Mouse (Mus musculus): Measurements from ENCODE around the gene Tssk6. TPM values are rescaled to one million over a fixed set of nuclear protein-coding genes. Genes with fewer than 3 reads are reported as not detected.

Gene Tssk6
- polyA plus RNA-seq, 1 experiment = 0.92 TPM

- no peak overlapping the region for H3K4me3 ChIP-seq
Measured at GRCm38 (mm10) chr8:69876967-69877366, 25.0 kb upstream of the Tssk6 start.

GRCm38 (mm10) chr8:69877396-69877795 lies 24.6 kb upstream of the Tssk6 start:
- Histone ChIP-seq H3K36me3 (ENCODE audit: control insufficient read depth, insufficient read depth) (no peaks in the 10 kb centered on the region), H3K79me2 (ENCODE audit: control insufficient read depth, insufficient read depth) (no peaks in the 10 kb centered on the region), H3K27me3 (ENCODE audit: control insufficient read depth, insufficient read depth, insufficient read length) (no peaks in the 10 kb centered on the region), H3ac (ENCODE audit: control insufficient read depth, insufficient read length) (no peak overlapping the region), H3K4me3 (no peak overlapping the region), H3K4me2 (ENCODE audit: low read depth) (no peak overlapping the region)
- no peak for TF ChIP-seq USF1 (IDR thresholded peaks at IDR 0.05; ENCODE audit: low read depth)
- TF ChIP-seq MYOD1 (IDR thresholded peaks at IDR 0.05; ENCODE audit: control insufficient read depth in 1 of 3, insufficient read length in 2 of 3, low read depth in 2 of 3) = peak in 2 of 3 experiments; percentile 52 to 54
- TF ChIP-seq MYOG (IDR thresholded peaks at IDR 0.05; ENCODE audit: control insufficient read depth in 1 of 3, insufficient read depth in 1 of 3, insufficient read length in 2 of 3, low read depth in 2 of 3) = peak in 2 of 3 experiments; percentile 26 to 64
- TF ChIP-seq CEBPB (IDR thresholded peaks at IDR 0.05; ENCODE audit: insufficient read depth, poor library complexity, severe bottlenecking) = no peak

More at GRCm38 (mm10) chr8:69876967-69877366, 25.0 kb upstream of the Tssk6 start:
- H3K27me3 ChIP-seq (ENCODE audit: control insufficient read depth, insufficient read depth, insufficient read length) = no peaks in the 10 kb centered on the region
- H3K4me2 ChIP-seq (ENCODE audit: low read depth) = no peak overlapping the region
- H3ac ChIP-seq (ENCODE audit: control insufficient read depth, insufficient read length) = no peak overlapping the region
- H3K36me3 ChIP-seq (ENCODE audit: control insufficient read depth, insufficient read depth) = no peaks in the 10 kb centered on the region
- no peaks in the 10 kb centered on the region for H3K79me2 ChIP-seq (ENCODE audit: control insufficient read depth, insufficient read depth)
- TF ChIP-seq CEBPB (IDR thresholded peaks at IDR 0.05; ENCODE audit: insufficient read depth, poor library complexity, severe bottlenecking) (no peak), POLR2A (IDR thresholded peaks at IDR 0.05; ENCODE audit: insufficient read length, low read depth) (no peak), MYOD1 (IDR thresholded peaks at IDR 0.05; ENCODE audit: control insufficient read depth in 1 of 3, insufficient read length in 2 of 3, low read depth in 2 of 3) (no peak), TCF3 (IDR thresholded peaks at IDR 0.05; ENCODE audit: insufficient read length, low read depth) (no peak), REST (IDR thresholded peaks at IDR 0.05; ENCODE audit: insufficient read depth, insufficient read length) (no peak), MAX (IDR thresholded peaks at IDR 0.05; ENCODE audit: low read depth) (no peak), POLR2AphosphoS2 (IDR thresholded peaks at IDR 0.05; ENCODE audit: insufficient read length, low read depth) (no peak), E2F4 (IDR thresholded peaks at IDR 0.05; ENCODE audit: insufficient read depth) (no peak), USF1 (IDR thresholded peaks at IDR 0.05; ENCODE audit: low read depth) (no peak), SRF (IDR thresholded peaks at IDR 0.05; ENCODE audit: control insufficient read depth, insufficient read length, low read depth) (no peak), TCF12 (IDR thresholded peaks at IDR 0.05; ENCODE audit: insufficient read depth, poor library complexity, severe bottlenecking) (no peak), MYOG (IDR thresholded peaks at IDR 0.05; ENCODE audit: control insufficient read depth in 1 of 3, insufficient read depth in 1 of 3, insufficient read length in 2 of 3, low read depth in 2 of 3) (no peak)

- Histone ChIP-seq H3K36me3 (ENCODE audit: control insufficient read depth, insufficient read depth) (no peaks in the 10 kb centered on the region), H3K79me2 (ENCODE audit: control insufficient read depth, insufficient read depth) (no peaks in the 10 kb centered on the region), H3ac (ENCODE audit: control insufficient read depth, insufficient read length) (no peak overlapping the region), H3K27me3 (ENCODE audit: control insufficient read depth, insufficient read depth, insufficient read length) (no peaks in the 10 kb centered on the region), H3K4me2 (ENCODE audit: low read depth) (no peak overlapping the region), H3K4me3 (no peak overlapping the region)
- TF ChIP-seq POLR2AphosphoS2 (IDR thresholded peaks at IDR 0.05; ENCODE audit: insufficient read length, low read depth) (no peak), MYOG (IDR thresholded peaks at IDR 0.05; ENCODE audit: control insufficient read depth in 1 of 3, insufficient read depth in 1 of 3, insufficient read length in 2 of 3, low read depth in 2 of 3) (no peak), USF1 (IDR thresholded peaks at IDR 0.05; ENCODE audit: low read depth) (no peak)
Measured at GRCm38 (mm10) chr8:69877992-69878391, 24.0 kb upstream of the Tssk6 start.

GRCm38 (mm10) chr8:69879678-69880077 lies 22.3 kb upstream of the Tssk6 start:
- Histone ChIP-seq H3K4me3 (no peak overlapping the region), H3ac (ENCODE audit: control insufficient read depth, insufficient read length) (no peak overlapping the region), H3K27me3 (ENCODE audit: control insufficient read depth, insufficient read depth, insufficient read length) (no peaks in the 10 kb centered on the region), H3K79me2 (ENCODE audit: control insufficient read depth, insufficient read depth) (no peaks in the 10 kb centered on the region), H3K36me3 (ENCODE audit: control insufficient read depth, insufficient read depth) (no peaks in the 10 kb centered on the region), H3K4me2 (ENCODE audit: low read depth) (no peak overlapping the region)
- TF ChIP-seq TCF12 (IDR thresholded peaks at IDR 0.05; ENCODE audit: insufficient read depth, poor library complexity, severe bottlenecking) = no peak
- no peak for TF ChIP-seq TCF3 (IDR thresholded peaks at IDR 0.05; ENCODE audit: insufficient read length, low read depth)
- TF ChIP-seq SRF (IDR thresholded peaks at IDR 0.05; ENCODE audit: control insufficient read depth, insufficient read length, low read depth) = no peak
- TF ChIP-seq MAX (IDR thresholded peaks at IDR 0.05; ENCODE audit: low read depth) = no peak
- TF ChIP-seq MYOD1 (IDR thresholded peaks at IDR 0.05; ENCODE audit: control insufficient read depth in 1 of 3, insufficient read length in 2 of 3, low read depth in 2 of 3) = peak in 1 of 3 experiments; percentile 18
- no peak for TF ChIP-seq USF1 (IDR thresholded peaks at IDR 0.05; ENCODE audit: low read depth)
- TF ChIP-seq MYOG (IDR thresholded peaks at IDR 0.05; ENCODE audit: control insufficient read depth in 1 of 3, insufficient read depth in 1 of 3, insufficient read length in 2 of 3, low read depth in 2 of 3) = peak in 1 of 3 experiments; percentile 37

- no peak overlapping the region for H3K4me3 ChIP-seq
- H3K79me2 ChIP-seq (ENCODE audit: control insufficient read depth, insufficient read depth) = no peaks in the 10 kb centered on the region
- no peak for TF ChIP-seq E2F4 (IDR thresholded peaks at IDR 0.05; ENCODE audit: insufficient read depth)
- TF ChIP-seq MAX (IDR thresholded peaks at IDR 0.05; ENCODE audit: low read depth) = no peak
- TF ChIP-seq MYOD1 (IDR thresholded peaks at IDR 0.05; ENCODE audit: control insufficient read depth in 1 of 3, insufficient read length in 2 of 3, low read depth in 2 of 3) = no peak
- no peak for TF ChIP-seq TCF3 (IDR thresholded peaks at IDR 0.05; ENCODE audit: insufficient read length, low read depth)
- no peak for TF ChIP-seq MYOG (IDR thresholded peaks at IDR 0.05; ENCODE audit: control insufficient read depth in 1 of 3, insufficient read depth in 1 of 3, insufficient read length in 2 of 3, low read depth in 2 of 3)
- TF ChIP-seq POLR2AphosphoS2 (IDR thresholded peaks at IDR 0.05; ENCODE audit: insufficient read length, low read depth) = no peak
- TF ChIP-seq USF1 (IDR thresholded peaks at IDR 0.05; ENCODE audit: low read depth) = no peak
- TF ChIP-seq SRF (IDR thresholded peaks at IDR 0.05; ENCODE audit: control insufficient read depth, insufficient read length, low read depth) = no peak
- no peak for TF ChIP-seq POLR2A (IDR thresholded peaks at IDR 0.05; ENCODE audit: insufficient read length, low read depth)
- TF ChIP-seq TCF12 (IDR thresholded peaks at IDR 0.05; ENCODE audit: insufficient read depth, poor library complexity, severe bottlenecking) = no peak
- no peak for TF ChIP-seq REST (IDR thresholded peaks at IDR 0.05; ENCODE audit: insufficient read depth, insufficient read length)
- TF ChIP-seq CEBPB (IDR thresholded peaks at IDR 0.05; ENCODE audit: insufficient read depth, poor library complexity, severe bottlenecking) = no peak
Measured at GRCm38 (mm10) chr8:69880841-69881240, 21.1 kb upstream of the Tssk6 start.

More at GRCm38 (mm10) chr8:69880841-69881240, 21.1 kb upstream of the Tssk6 start:
- H3ac ChIP-seq (ENCODE audit: control insufficient read depth, insufficient read length) = no peak overlapping the region
- H3K27me3 ChIP-seq (ENCODE audit: control insufficient read depth, insufficient read depth, insufficient read length) = no peaks in the 10 kb centered on the region
- no peaks in the 10 kb centered on the region for H3K36me3 ChIP-seq (ENCODE audit: control insufficient read depth, insufficient read depth)
- H3K4me2 ChIP-seq (ENCODE audit: low read depth) = no peak overlapping the region
